Mouse (Mus musculus): Measurements from ENCODE around the gene Ercc2. TPM values are rescaled to one million over a fixed set of nuclear protein-coding genes. Genes with fewer than 3 reads are reported as not detected.

Ercc2 gene
- total RNA-seq, 1 experiment from 2014 or later = 28.2 TPM

GRCm38 (mm10) chr7:19359892-19360641 is 21.7 kb upstream of the Ercc2 start:
- peak; percentile 83 for DNase-seq

GRCm38 (mm10) chr7:19360944-19361343 is 20.9 kb upstream of the Ercc2 start:
- DNase-seq = peak; percentile 95

- peak; percentile 89 for DNase-seq
Measured at GRCm38 (mm10) chr7:19361720-19362119, 20.1 kb upstream of the Ercc2 start.

GRCm38 (mm10) chr7:19362276-19362675 is 19.5 kb upstream of the Ercc2 start:
- no peak for DNase-seq

GRCm38 (mm10) chr7:19363881-19364280 is 17.9 kb upstream of the Ercc2 start:
- DNase-seq = peak; percentile 84

- DNase-seq = no peak
Measured at GRCm38 (mm10) chr7:19365376-19365775, 16.4 kb upstream of the Ercc2 start.

- peak; percentile 85 for DNase-seq
Measured at GRCm38 (mm10) chr7:19368380-19368779, 13.4 kb upstream of the Ercc2 start.

- DNase-seq = peak; percentile 72
Measured at GRCm38 (mm10) chr7:19369823-19370425, 11.9 kb upstream of the Ercc2 start.

- DNase-seq = no peak
Measured at GRCm38 (mm10) chr7:19373367-19373766, 8.4 kb upstream of the Ercc2 start.

- DNase-seq = no peak
Measured at GRCm38 (mm10) chr7:19375368-19375767, 6.4 kb upstream of the Ercc2 start.

- DNase-seq = no peak
Measured at GRCm38 (mm10) chr7:19376019-19376418, 5.8 kb upstream of the Ercc2 start.

- DNase-seq = no peak
Measured at GRCm38 (mm10) chr7:19378049-19378448, 3.8 kb upstream of the Ercc2 start.

- DNase-seq = peak; percentile 54
Measured at GRCm38 (mm10) chr7:19382166-19382541, 344 bp downstream of the Ercc2 start.

GRCm38 (mm10) chr7:19383708-19384107 is 1.9 kb downstream of the Ercc2 start:
- peak; percentile 49 for DNase-seq

- peak; percentile 49 for DNase-seq
Measured at GRCm38 (mm10) chr7:19388699-19389413, 7.0 kb downstream of the Ercc2 start.

- no peak for DNase-seq
Measured at GRCm38 (mm10) chr7:19394484-19394883, 12.7 kb downstream of the Ercc2 start.

GRCm38 (mm10) chr7:19399496-19400280 is 17.9 kb downstream of the Ercc2 start:
- DNase-seq = peak; percentile 79

- no peak for DNase-seq
Measured at GRCm38 (mm10) chr7:19400946-19401345, 19.1 kb downstream of the Ercc2 start.

- no peak for DNase-seq
Measured at GRCm38 (mm10) chr7:19402535-19403112, 20.8 kb downstream of the Ercc2 start.

- DNase-seq = peak; percentile 58
Measured at GRCm38 (mm10) chr7:19403731-19404296, 22.0 kb downstream of the Ercc2 start, which contains the start of gene Klc3. Gene Klc3 (minus strand): TSS chr7:19404104.

GRCm38 (mm10) chr7:19404476-19404875 is 22.7 kb downstream of the Ercc2 start, which contains the start of gene Ckm:
Gene Ckm (plus strand): TSS chr7:19404776.
- DNase-seq = no peak
